Mouse (Mus musculus): ENCODE results near the gene Arhgdig. TPM values are rescaled to one million over a fixed set of nuclear protein-coding genes. Genes with fewer than 3 reads are reported as not detected.

Gene Arhgdig
- polyA plus RNA-seq, 1 experiment: 132 TPM

Other genes with a start within 250 kb of the Arhgdig start
- gene Capn15, start 222.0 kb downstream of the Arhgdig start, polyA plus RNA-seq (2012; rRNA removed): 48.5 and 52.9 TPM in 2 replicates
- gene Rab11fip3, start 138.2 kb downstream of the Arhgdig start, polyA plus RNA-seq (2012; rRNA removed): 98.1 and 98.7 TPM in 2 replicates
- gene Decr2, start 117.4 kb downstream of the Arhgdig start, polyA plus RNA-seq (2012; rRNA removed): 39.6 and 41.5 TPM in 2 replicates
- gene Nme4, start 112.2 kb downstream of the Arhgdig start, polyA plus RNA-seq (2012; rRNA removed): 9.2 and 10.1 TPM in 2 replicates
- 29.7 and 31.4 TPM in 2 replicates for gene Tmem8, start 94.5 kb downstream of the Arhgdig start, polyA plus RNA-seq (2012; rRNA removed)
- 88.4 and 95.4 TPM in 2 replicates for gene Mrpl28, start 84.3 kb downstream of the Arhgdig start, polyA plus RNA-seq (2012; rRNA removed)
- 16.9 and 20.5 TPM in 2 replicates for gene Axin1, start 69.1 kb downstream of the Arhgdig start, polyA plus RNA-seq (2012; rRNA removed)
- 0.17 and 0.28 TPM in 2 replicates for gene Pdia2, start 8.7 kb downstream of the Arhgdig start, polyA plus RNA-seq (2012; rRNA removed)
- gene Rgs11, start 4.8 kb downstream of the Arhgdig start, polyA plus RNA-seq (2012; rRNA removed): 87.1 and 90.1 TPM in 2 replicates
- gene Fam234a, start 36.5 kb upstream of the Arhgdig start, polyA plus RNA-seq (2012; rRNA removed): 20.2 and 21.4 TPM in 2 replicates
- gene Luc7l, start 45.1 kb upstream of the Arhgdig start, polyA plus RNA-seq (2012; rRNA removed): 72.2 and 81.6 TPM in 2 replicates
- gene Neurl1b, start 207.0 kb upstream of the Arhgdig start, polyA plus RNA-seq (2012; rRNA removed): 60.4 and 66.5 TPM in 2 replicates

Data from frontal cortex, adult 2 months (tissue).